ENCODE assay signal across 10 mouse cellular contexts in genomic region chr2:165955386-165955785, GRCm38 (mm10). TPM values are rescaled to one million over a fixed set of nuclear protein-coding genes. Genes with fewer than 3 reads are reported as not detected.
DNase-seq lines count a peak whose midpoint lies in the region; ATAC-seq lines count a peak whose summit lies in the region.
"Had no signal": no experiment of that assay in that cellular context is flagged by ENCODE, and none has a peak within 500 bp of the region (broad histone marks: within the 10 kb centered on the region; RNA-seq: fewer than 3 reads in every experiment).

No protein-coding gene starts in this region.

- 81% methylated on average over 8 of the region's 8 CpGs for WGBS in heart, embryonic 10.5 days
- 81% methylated on average over 8 of the region's 8 CpGs for WGBS in limb, embryonic 11.5 days
- 85% methylated on average over 8 of the region's 8 CpGs for WGBS in limb, embryonic 10.5 days
- 74% methylated on average over 8 of the region's 8 CpGs for WGBS in intestine, embryonic 15.5 days
- WGBS in stomach, embryonic 15.5 days, result 75% methylated on average over 8 of the region's 8 CpGs
- WGBS in hindbrain, embryonic 12.5 days, result 88% methylated on average over 8 of the region's 8 CpGs

- no peak for DNase-seq in heart, embryonic 10.5 days (ENCODE audit: low spot score)
- no peak for DNase-seq in heart, adult 11 months
- DNase-seq in limb, embryonic 11.5 days (ENCODE audit: low spot score), result no peak
- no peak for DNase-seq in limb, embryonic 10.5 days (ENCODE audit: low spot score)
- DNase-seq in c-Kit-positive CD71-positive TER-119-positive erythroid progenitor cells, embryonic 14.5 days (ENCODE audit: low spot score), result no peak

- H3K36me3 ChIP-seq in heart, embryonic 10.5 days, result no peaks in the 10 kb centered on the region
- no peaks in the 10 kb centered on the region for H3K36me3 ChIP-seq in limb, embryonic 11.5 days (ENCODE audit: control insufficient read depth, insufficient read depth, low read length)
- H3K36me3 ChIP-seq in limb, embryonic 10.5 days, result no peaks in the 10 kb centered on the region
- H3K36me3 ChIP-seq in intestine, embryonic 15.5 days, result no peaks in the 10 kb centered on the region
- H3K36me3 ChIP-seq in stomach, embryonic 15.5 days, result no peaks in the 10 kb centered on the region
- H3K36me3 ChIP-seq in hindbrain, embryonic 12.5 days, result no peaks in the 10 kb centered on the region
- H3K36me3 ChIP-seq: midbrain, embryonic 13.5 days; neural tube, embryonic 15.5 days had no signal

- no peaks in the 10 kb centered on the region for H3K27me3 ChIP-seq in heart, embryonic 10.5 days (ENCODE audit: insufficient read depth, poor library complexity, severe bottlenecking)
- no peaks in the 10 kb centered on the region for H3K27me3 ChIP-seq in limb, embryonic 11.5 days (ENCODE audit: control insufficient read depth, insufficient read depth, low read length)
- no peaks in the 10 kb centered on the region for H3K27me3 ChIP-seq in limb, embryonic 10.5 days (ENCODE audit: low read depth, poor library complexity, severe bottlenecking)
- H3K27me3 ChIP-seq in intestine, embryonic 15.5 days (replicated peaks), result no peaks in the 10 kb centered on the region
- H3K27me3 ChIP-seq in stomach, embryonic 15.5 days (replicated peaks), result no peaks in the 10 kb centered on the region
- no peaks in the 10 kb centered on the region for H3K27me3 ChIP-seq in hindbrain, embryonic 12.5 days
- H3K27me3 ChIP-seq: midbrain, embryonic 13.5 days; neural tube, embryonic 15.5 days had no signal

- no peak overlapping the region for H3K4me2 ChIP-seq in limb, embryonic 11.5 days (ENCODE audit: low read depth, severe bottlenecking)
- no peak overlapping the region for H3K4me2 ChIP-seq in intestine, embryonic 15.5 days (replicated peaks)
- 0 out of 2 replicates have a peak overlapping the region, but pooled peaks have one; percentile 32 for H3K4me2 ChIP-seq in stomach, embryonic 15.5 days
- H3K4me2 ChIP-seq in hindbrain, embryonic 12.5 days (replicated peaks), result no peak overlapping the region
- H3K4me2 ChIP-seq: midbrain, embryonic 13.5 days had no signal

- H3K9me3 ChIP-seq in heart, embryonic 10.5 days, result no peaks in the 10 kb centered on the region
- no peaks in the 10 kb centered on the region for H3K9me3 ChIP-seq in limb, embryonic 11.5 days (ENCODE audit: control insufficient read depth, low read length)
- no peaks in the 10 kb centered on the region for H3K9me3 ChIP-seq in limb, embryonic 10.5 days (replicated peaks)
- no peaks in the 10 kb centered on the region for H3K9me3 ChIP-seq in intestine, embryonic 15.5 days
- no peaks in the 10 kb centered on the region for H3K9me3 ChIP-seq in stomach, embryonic 15.5 days
- no peaks in the 10 kb centered on the region for H3K9me3 ChIP-seq in hindbrain, embryonic 12.5 days (replicated peaks)
- H3K9me3 ChIP-seq: midbrain, embryonic 13.5 days; neural tube, embryonic 15.5 days had no signal

- no peak overlapping the region for H3K9ac ChIP-seq in limb, embryonic 11.5 days (ENCODE audit: low read length)
- H3K9ac ChIP-seq in intestine, embryonic 15.5 days, result no peak overlapping the region
- H3K9ac ChIP-seq in stomach, embryonic 15.5 days, result no peak overlapping the region
- H3K9ac ChIP-seq in hindbrain, embryonic 12.5 days, result no peak overlapping the region
- H3K9ac ChIP-seq: midbrain, embryonic 13.5 days; neural tube, embryonic 15.5 days had no signal

- ATAC-seq in limb, embryonic 11.5 days (ENCODE audit: insufficient number of reproducible peaks, low FRiP score, low TSS enrichment, low read depth), result no peak
- no peak for ATAC-seq in intestine, embryonic 15.5 days
- no peak for ATAC-seq in stomach, embryonic 15.5 days (ENCODE audit: insufficient read depth, low FRiP score, low read depth)
- ATAC-seq in hindbrain, embryonic 12.5 days (ENCODE audit: low FRiP score), result no peak
- ATAC-seq: midbrain, embryonic 13.5 days had no signal

- H3K4me3 ChIP-seq in heart, embryonic 10.5 days, result no peak overlapping the region
- H3K4me3 ChIP-seq in limb, embryonic 11.5 days (ENCODE audit: low read depth, low read length), result no peak overlapping the region
- no peak overlapping the region for H3K4me3 ChIP-seq in limb, embryonic 10.5 days
- no peak overlapping the region for H3K4me3 ChIP-seq in intestine, embryonic 15.5 days (replicated peaks)
- no peak overlapping the region for H3K4me3 ChIP-seq in stomach, embryonic 15.5 days (replicated peaks)
- no peak overlapping the region for H3K4me3 ChIP-seq in hindbrain, embryonic 12.5 days
- H3K4me3 ChIP-seq: midbrain, embryonic 13.5 days; neural tube, embryonic 15.5 days had no signal

- peak overlapping the region; percentile 80 for H3K27ac ChIP-seq in heart, embryonic 10.5 days
- H3K27ac ChIP-seq in limb, embryonic 11.5 days (replicated peaks; ENCODE audit: low read depth, low read length), result peak overlapping the region; percentile 2; the same call in 1 of the 2 replicates
- no peak overlapping the region for H3K27ac ChIP-seq in limb, embryonic 10.5 days
- peak overlapping the region; percentile 60; the same call in 1 of the 2 replicates for H3K27ac ChIP-seq in intestine, embryonic 15.5 days
- peak overlapping the region; percentile 59 for H3K27ac ChIP-seq in stomach, embryonic 15.5 days
- no peak overlapping the region for H3K27ac ChIP-seq in hindbrain, embryonic 12.5 days
- H3K27ac ChIP-seq: midbrain, embryonic 13.5 days; neural tube, embryonic 15.5 days had no signal

- H3K4me1 ChIP-seq in heart, embryonic 10.5 days, result peaks cover 21% of the 10 kb centered on the region
- H3K4me1 ChIP-seq in limb, embryonic 11.5 days (ENCODE audit: control insufficient read depth, insufficient read depth, low read length), result no peaks in the 10 kb centered on the region
- 0 out of 2 replicates have a peak, but pooled peaks cover 4% of the 10 kb centered on the region for H3K4me1 ChIP-seq in limb, embryonic 10.5 days
- H3K4me1 ChIP-seq in intestine, embryonic 15.5 days (replicated peaks), result peaks cover 8% of the 10 kb centered on the region
- H3K4me1 ChIP-seq in stomach, embryonic 15.5 days, result peaks cover 6% of the 10 kb centered on the region; the same call in 1 of the 2 replicates
- H3K4me1 ChIP-seq in hindbrain, embryonic 12.5 days, result peaks cover 3% of the 10 kb centered on the region; the same call in 1 of the 2 replicates
- H3K4me1 ChIP-seq: midbrain, embryonic 13.5 days had no signal

RNA-seq across cellular contexts. Expression of gene Ncoa3, which starts 37.0 kb away (rescaled TPM):
- polyA plus RNA-seq in heart, embryonic 10.5 days (2016; fragmentation: Nextera tagmentation; extraction: Ambion mirVana), result 14.8 and 15.8 TPM in 2 replicates
- 18.5 and 21.0 TPM in 2 replicates for polyA plus RNA-seq in limb, embryonic 11.5 days (2014; fragmentation: Nextera tagmentation; extraction: Ambion mirVana)
- 15.5 and 15.7 TPM in 2 replicates for polyA plus RNA-seq in limb, embryonic 10.5 days (2016; fragmentation: Nextera tagmentation; extraction: Ambion mirVana)
- 10.8 TPM in 2 replicates for polyA plus RNA-seq in intestine, embryonic 15.5 days (2015; fragmentation: Nextera tagmentation; extraction: Ambion mirVana)
- polyA plus RNA-seq in stomach, embryonic 15.5 days (2015; fragmentation: Nextera tagmentation; extraction: Ambion mirVana), result 12.9 and 14.1 TPM in 2 replicates
- 14.9 and 15.0 TPM in 2 replicates for polyA plus RNA-seq in hindbrain, embryonic 12.5 days (2016; fragmentation: Nextera tagmentation; extraction: Ambion mirVana)

RNA-seq across cellular contexts. Expression of gene Zmynd8, which starts 56.6 kb away (rescaled TPM):
- polyA plus RNA-seq in heart, embryonic 10.5 days (2016; fragmentation: Nextera tagmentation; extraction: Ambion mirVana), result 57.1 and 58.5 TPM in 2 replicates
- 43.5 and 46.9 TPM in 2 replicates for polyA plus RNA-seq in limb, embryonic 11.5 days (2014; fragmentation: Nextera tagmentation; extraction: Ambion mirVana)
- polyA plus RNA-seq in limb, embryonic 10.5 days (2016; fragmentation: Nextera tagmentation; extraction: Ambion mirVana), result 59.3 and 59.5 TPM in 2 replicates
- polyA plus RNA-seq in intestine, embryonic 15.5 days (2015; fragmentation: Nextera tagmentation; extraction: Ambion mirVana), result 64.7 and 66.2 TPM in 2 replicates
- polyA plus RNA-seq in stomach, embryonic 15.5 days (2015; fragmentation: Nextera tagmentation; extraction: Ambion mirVana), result 53.6 and 54.5 TPM in 2 replicates
- 71.8 and 72.1 TPM in 2 replicates for polyA plus RNA-seq in hindbrain, embryonic 12.5 days (2016; fragmentation: Nextera tagmentation; extraction: Ambion mirVana)

Comparison
In these comparisons a context has a peak if more than half of its experiments do, and no peak if none do; other contexts are left out.
1. H3K27ac ChIP-seq: peak in heart, embryonic 10.5 days (single experiment), limb, embryonic 11.5 days (single experiment), intestine, embryonic 15.5 days (single experiment) and stomach, embryonic 15.5 days (single experiment); none in limb, embryonic 10.5 days (single experiment) and hindbrain, embryonic 12.5 days (single experiment).